Mouse (Mus musculus): ENCODE results near the gene Liph. TPM values are rescaled to one million over a fixed set of nuclear protein-coding genes. Genes with fewer than 3 reads are reported as not detected.
A peak's percentile ranks its signal among the peaks of the same experiment; 100 is the strongest.

The Liph gene
- 0.05 and 0.12 TPM in 2 replicates for polyA plus RNA-seq (2014; fragmentation: Nextera tagmentation; extraction: Ambion mirVana)

GRCm38 (mm10) chr16:21995304-21995703 lies at the start of gene Liph:
Gene Liph, minus strand, starts transcription at chr16:21995663.
- H3K9me3 ChIP-seq (ENCODE audit: control insufficient read depth, low read length): no peaks in the 10 kb centered on the region
- H3K27ac ChIP-seq (ENCODE audit: low read depth, low read length): no peak within 1 kb of the TSS
- H3K4me2 ChIP-seq: peak within 1 kb of the TSS; percentile 31
- DNase-seq (ENCODE audit: low spot score, missing footprints): peak; percentile 87
- ATAC-seq (ENCODE audit: low FRiP score): no peak
- no peak within 1 kb of the TSS for H3K4me3 ChIP-seq (ENCODE audit: low read depth, low read length)
- H3K4me1 ChIP-seq (ENCODE audit: control insufficient read depth, insufficient read depth, low read length): no peaks in the 10 kb centered on the region
- H3K36me3 ChIP-seq (ENCODE audit: control insufficient read depth, insufficient read depth, low read length): no peaks in the 10 kb centered on the region
- no peaks in the 10 kb centered on the region for H3K27me3 ChIP-seq (ENCODE audit: control insufficient read depth, insufficient read depth, low read length)
- 17% methylated on average over 16 of the region's 16 CpGs for WGBS
- H3K9ac ChIP-seq (ENCODE audit: low read length): no peak within 1 kb of the TSS

- WGBS: 92% methylated on average over 4 of the region's 4 CpGs
- DNase-seq (ENCODE audit: low spot score, missing footprints): no peak
- Histone ChIP-seq H3K4me1 (ENCODE audit: control insufficient read depth, insufficient read depth, low read length) (no peaks in the 10 kb centered on the region), H3K27me3 (ENCODE audit: control insufficient read depth, insufficient read depth, low read length) (no peaks in the 10 kb centered on the region), H3K9ac (ENCODE audit: low read length) (no peak overlapping the region), H3K36me3 (ENCODE audit: control insufficient read depth, insufficient read depth, low read length) (peaks cover 10% of the 10 kb centered on the region; the same call in 1 of the 2 replicates), H3K27ac (ENCODE audit: low read depth, low read length) (no peak overlapping the region), H3K4me3 (ENCODE audit: low read depth, low read length) (no peak overlapping the region), H3K4me2 (no peak overlapping the region), H3K9me3 (ENCODE audit: control insufficient read depth, low read length) (no peaks in the 10 kb centered on the region)
- ATAC-seq (ENCODE audit: low FRiP score): no peak
Measured at GRCm38 (mm10) chr16:22043830-22044229, 48.4 kb upstream of the Liph start.

GRCm38 (mm10) chr16:22039978-22040377 lies 44.5 kb upstream of the Liph start:
- ATAC-seq (ENCODE audit: low FRiP score): no peak

GRCm38 (mm10) chr16:22038554-22038953 lies 43.1 kb upstream of the Liph start:
- no peak for ATAC-seq (ENCODE audit: low FRiP score)
- no peak overlapping the region for H3K9ac ChIP-seq (ENCODE audit: low read length)
- H3K36me3 ChIP-seq (ENCODE audit: control insufficient read depth, insufficient read depth, low read length): peaks cover 12% of the 10 kb centered on the region; the same call in 1 of the 2 replicates

More at GRCm38 (mm10) chr16:22039978-22040377, 44.5 kb upstream of the Liph start:
- no peak for DNase-seq (ENCODE audit: low spot score, missing footprints)
- 93% methylated on average over 1 of the region's 1 CpGs for WGBS
- Histone ChIP-seq H3K9me3 (ENCODE audit: control insufficient read depth, low read length) (no peaks in the 10 kb centered on the region), H3K36me3 (ENCODE audit: control insufficient read depth, insufficient read depth, low read length) (peaks cover 12% of the 10 kb centered on the region; the same call in 1 of the 2 replicates), H3K4me2 (no peak overlapping the region), H3K27ac (ENCODE audit: low read depth, low read length) (no peak overlapping the region), H3K9ac (ENCODE audit: low read length) (no peak overlapping the region), H3K4me1 (ENCODE audit: control insufficient read depth, insufficient read depth, low read length) (no peaks in the 10 kb centered on the region), H3K27me3 (ENCODE audit: control insufficient read depth, insufficient read depth, low read length) (no peaks in the 10 kb centered on the region), H3K4me3 (ENCODE audit: low read depth, low read length) (no peak overlapping the region)

GRCm38 (mm10) chr16:22027474-22027873 lies 32.0 kb upstream of the Liph start:
- Histone ChIP-seq H3K36me3 (ENCODE audit: control insufficient read depth, insufficient read depth, low read length) (peaks cover 2% of the 10 kb centered on the region; the same call in 1 of the 2 replicates), H3K4me2 (no peak overlapping the region), H3K27ac (ENCODE audit: low read depth, low read length) (no peak overlapping the region), H3K4me3 (ENCODE audit: low read depth, low read length) (no peak overlapping the region), H3K9me3 (ENCODE audit: control insufficient read depth, low read length) (no peaks in the 10 kb centered on the region), H3K4me1 (ENCODE audit: control insufficient read depth, insufficient read depth, low read length) (no peaks in the 10 kb centered on the region), H3K27me3 (ENCODE audit: control insufficient read depth, insufficient read depth, low read length) (no peaks in the 10 kb centered on the region), H3K9ac (ENCODE audit: low read length) (no peak overlapping the region)
- ATAC-seq (ENCODE audit: low FRiP score) (no peak), DNase-seq (ENCODE audit: low spot score, missing footprints) (no peak)
- WGBS: 98% methylated on average over 5 of the region's 5 CpGs

More at GRCm38 (mm10) chr16:22038554-22038953, 43.1 kb upstream of the Liph start:
- H3K27me3 ChIP-seq (ENCODE audit: control insufficient read depth, insufficient read depth, low read length): no peaks in the 10 kb centered on the region
- H3K4me2 ChIP-seq: no peak overlapping the region
- no peak overlapping the region for H3K27ac ChIP-seq (ENCODE audit: low read depth, low read length)
- 90% methylated on average over 10 of the region's 10 CpGs for WGBS
- H3K9me3 ChIP-seq (ENCODE audit: control insufficient read depth, low read length): no peaks in the 10 kb centered on the region
- DNase-seq (ENCODE audit: low spot score, missing footprints): peak; percentile 26
- no peak overlapping the region for H3K4me3 ChIP-seq (ENCODE audit: low read depth, low read length)
- no peaks in the 10 kb centered on the region for H3K4me1 ChIP-seq (ENCODE audit: control insufficient read depth, insufficient read depth, low read length)

- Histone ChIP-seq H3K9me3 (ENCODE audit: control insufficient read depth, low read length) (no peaks in the 10 kb centered on the region; the same call in 1 of the 2 replicates), H3K9ac (ENCODE audit: low read length) (no peak overlapping the region), H3K4me1 (ENCODE audit: control insufficient read depth, insufficient read depth, low read length) (no peaks in the 10 kb centered on the region), H3K27ac (ENCODE audit: low read depth, low read length) (no peak overlapping the region), H3K36me3 (ENCODE audit: control insufficient read depth, insufficient read depth, low read length) (peaks cover 11% of the 10 kb centered on the region), H3K27me3 (ENCODE audit: control insufficient read depth, insufficient read depth, low read length) (no peaks in the 10 kb centered on the region), H3K4me3 (ENCODE audit: low read depth, low read length) (no peak overlapping the region), H3K4me2 (no peak overlapping the region)
- no peak for ATAC-seq (ENCODE audit: low FRiP score)
- 100% methylated on average over 2 of the region's 2 CpGs for WGBS
- DNase-seq (ENCODE audit: low spot score, missing footprints): no peak
Measured at GRCm38 (mm10) chr16:22022122-22022521, 26.7 kb upstream of the Liph start.

GRCm38 (mm10) chr16:22015569-22015968 lies 20.1 kb upstream of the Liph start:
- 83% methylated on average over 1 of the region's 1 CpGs for WGBS
- Histone ChIP-seq H3K9ac (ENCODE audit: low read length) (no peak overlapping the region), H3K4me3 (ENCODE audit: low read depth, low read length) (no peak overlapping the region), H3K9me3 (ENCODE audit: control insufficient read depth, low read length) (no peaks in the 10 kb centered on the region), H3K36me3 (ENCODE audit: control insufficient read depth, insufficient read depth, low read length) (peaks cover 5% of the 10 kb centered on the region; the same call in 1 of the 2 replicates), H3K27ac (ENCODE audit: low read depth, low read length) (no peak overlapping the region), H3K27me3 (ENCODE audit: control insufficient read depth, insufficient read depth, low read length) (no peaks in the 10 kb centered on the region), H3K4me1 (ENCODE audit: control insufficient read depth, insufficient read depth, low read length) (peaks cover under 1% of the 10 kb centered on the region; the same call in 1 of the 2 replicates), H3K4me2 (no peak overlapping the region)
- DNase-seq (ENCODE audit: low spot score, missing footprints) (peak; percentile 41), ATAC-seq (ENCODE audit: low FRiP score) (no peak)

- ATAC-seq (ENCODE audit: low FRiP score): peak; percentile 68
- under 1% methylated on average over 51 of the region's 51 CpGs for WGBS
- Histone ChIP-seq H3K4me2 (peak overlapping the region; percentile 79), H3K4me1 (ENCODE audit: control insufficient read depth, insufficient read depth, low read length) (peaks cover 9% of the 10 kb centered on the region), H3K4me3 (ENCODE audit: low read depth, low read length) (peak overlapping the region; percentile 96), H3K36me3 (ENCODE audit: control insufficient read depth, insufficient read depth, low read length) (no peaks in the 10 kb centered on the region), H3K9ac (ENCODE audit: low read length) (peak overlapping the region; percentile 91), H3K27me3 (ENCODE audit: control insufficient read depth, insufficient read depth, low read length) (no peaks in the 10 kb centered on the region), H3K27ac (ENCODE audit: low read depth, low read length) (peak overlapping the region; percentile 40; the same call in 1 of the 2 replicates), H3K9me3 (ENCODE audit: control insufficient read depth, low read length) (no peaks in the 10 kb centered on the region)
- DNase-seq (ENCODE audit: low spot score, missing footprints): no peak
Measured at GRCm38 (mm10) chr16:22009596-22009995, 14.1 kb upstream of the Liph start.

- Histone ChIP-seq H3K9me3 (ENCODE audit: control insufficient read depth, low read length) (no peaks in the 10 kb centered on the region), H3K4me1 (ENCODE audit: control insufficient read depth, insufficient read depth, low read length) (peaks cover 9% of the 10 kb centered on the region), H3K9ac (ENCODE audit: low read length) (peak within 1 kb of the TSS; percentile 91), H3K4me3 (ENCODE audit: low read depth, low read length) (peak within 1 kb of the TSS; percentile 96), H3K27ac (ENCODE audit: low read depth, low read length) (peak within 1 kb of the TSS; percentile 40; the same call in 1 of the 2 replicates), H3K27me3 (ENCODE audit: control insufficient read depth, insufficient read depth, low read length) (no peaks in the 10 kb centered on the region), H3K36me3 (ENCODE audit: control insufficient read depth, insufficient read depth, low read length) (no peaks in the 10 kb centered on the region), H3K4me2 (peak within 1 kb of the TSS; percentile 79)
- under 1% methylated on average over 39 of the region's 45 CpGs for WGBS
- DNase-seq (ENCODE audit: low spot score, missing footprints) (peak; percentile 100), ATAC-seq (ENCODE audit: low FRiP score) (peak; percentile 99)
Measured at GRCm38 (mm10) chr16:22009099-22009584, 13.7 kb upstream of the Liph start, which contains the start of gene Senp2. Gene Senp2, plus strand, starts transcription at chr16:22009484.
